Mouse (Mus musculus): ENCODE results near the gene Vcan. TPM values are rescaled to one million over a fixed set of nuclear protein-coding genes. Genes with fewer than 3 reads are reported as not detected.

The Vcan gene
- polyA plus RNA-seq, 1 experiment from 2014 or later: 36.5 TPM

DNA sequence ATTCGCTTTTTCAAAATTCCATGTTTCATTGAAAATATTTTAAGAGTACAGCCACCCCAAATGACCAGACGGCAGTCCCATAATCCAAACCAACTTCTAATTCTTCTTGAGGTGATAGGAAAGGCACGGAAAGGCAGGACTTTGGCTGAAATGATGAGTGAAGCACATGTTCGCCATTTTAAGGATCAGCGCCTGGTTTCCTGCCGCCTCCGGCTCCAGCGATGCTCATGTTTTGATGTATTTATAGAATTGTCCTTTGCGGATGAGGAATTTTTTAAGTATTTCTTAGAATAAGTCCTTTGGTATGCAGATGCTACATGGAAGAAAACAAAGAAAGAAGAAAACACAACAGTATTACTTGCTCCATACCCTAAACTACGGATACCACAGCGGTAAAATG, 85.3 kb downstream of the Vcan start:
- Histone ChIP-seq H3K4me2 (ENCODE audit: low read depth, low read length) (peak overlapping the region; percentile 38), H3K4me1 (ENCODE audit: control insufficient read depth, insufficient read depth, low read length) (no peaks in the 10 kb centered on the region), H3K9me3 (replicated peaks; ENCODE audit: control insufficient read depth, low read length) (no peaks in the 10 kb centered on the region), H3K4me3 (ENCODE audit: low read length) (no peak overlapping the region), H3K27ac (ENCODE audit: low read length) (no peak overlapping the region), H3K27me3 (ENCODE audit: control insufficient read depth, insufficient read depth, low read length) (no peaks in the 10 kb centered on the region), H3K9ac (ENCODE audit: low read length) (no peak overlapping the region), H3K36me3 (ENCODE audit: control insufficient read depth, insufficient read depth) (peaks cover 15% of the 10 kb centered on the region)
- ATAC-seq (replicated peaks; ENCODE audit: extremely low read depth, insufficient read depth, low FRiP score): no peak
- 67% methylated on average over 11 of the region's 11 CpGs for WGBS

DNA sequence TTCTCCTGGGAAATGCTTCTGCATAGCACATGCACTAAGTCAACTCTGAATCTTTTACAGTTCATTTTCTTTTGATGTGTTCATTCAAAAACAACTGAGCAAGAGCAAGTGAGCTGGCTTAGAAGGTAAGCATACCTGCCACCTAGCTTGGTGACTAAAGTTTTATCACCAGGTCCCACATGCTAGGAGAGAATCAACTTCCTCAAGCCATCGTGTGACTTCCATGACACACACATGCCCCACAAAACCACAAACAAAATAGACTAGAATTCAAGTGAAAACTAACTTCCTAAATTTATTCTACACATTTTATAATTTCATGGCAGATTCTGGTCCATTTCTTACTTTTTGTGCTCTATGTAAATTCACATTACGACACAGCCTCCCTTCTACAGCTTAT, 89.0 kb downstream of the Vcan start:
- Histone ChIP-seq H3K27ac (ENCODE audit: low read length) (no peak overlapping the region), H3K9me3 (replicated peaks; ENCODE audit: control insufficient read depth, low read length) (no peaks in the 10 kb centered on the region), H3K27me3 (ENCODE audit: control insufficient read depth, insufficient read depth, low read length) (no peaks in the 10 kb centered on the region), H3K9ac (ENCODE audit: low read length) (no peak overlapping the region), H3K4me2 (ENCODE audit: low read depth, low read length) (no peak overlapping the region), H3K4me1 (ENCODE audit: control insufficient read depth, insufficient read depth, low read length) (no peaks in the 10 kb centered on the region), H3K36me3 (ENCODE audit: control insufficient read depth, insufficient read depth) (peaks cover 8% of the 10 kb centered on the region), H3K4me3 (ENCODE audit: low read length) (no peak overlapping the region)
- WGBS: 84% methylated on average over 2 of the region's 2 CpGs
- ATAC-seq (replicated peaks; ENCODE audit: extremely low read depth, insufficient read depth, low FRiP score): no peak

DNA sequence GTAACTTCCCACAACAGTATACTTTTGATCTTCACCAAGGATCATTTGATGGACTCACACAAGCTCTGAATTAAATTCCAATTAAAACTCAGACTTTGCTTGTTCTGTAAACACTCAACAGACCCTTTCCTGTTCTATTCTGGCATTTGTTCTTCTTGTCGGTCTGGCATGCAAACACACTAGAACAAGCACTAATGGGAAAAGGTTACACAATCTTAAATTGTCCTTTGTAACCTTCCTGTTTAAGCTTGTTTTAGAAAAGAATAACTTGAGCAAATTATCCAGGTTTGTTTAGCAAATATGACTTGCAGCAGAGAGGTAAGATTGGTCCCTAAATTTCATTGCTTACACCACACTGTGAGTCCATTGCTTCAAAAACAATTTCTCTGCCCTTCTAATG, 89.5 kb downstream of the Vcan start:
- H3K36me3 ChIP-seq (ENCODE audit: control insufficient read depth, insufficient read depth): peaks cover 8% of the 10 kb centered on the region
- H3K4me3 ChIP-seq (ENCODE audit: low read length): no peak overlapping the region
- no peaks in the 10 kb centered on the region for H3K27me3 ChIP-seq (ENCODE audit: control insufficient read depth, insufficient read depth, low read length)
- H3K27ac ChIP-seq (ENCODE audit: low read length): no peak overlapping the region
- H3K9ac ChIP-seq (ENCODE audit: low read length): no peak overlapping the region
- H3K4me2 ChIP-seq (ENCODE audit: low read depth, low read length): no peak overlapping the region
- WGBS: 42% methylated on average over 1 of the region's 1 CpGs
- ATAC-seq (replicated peaks; ENCODE audit: extremely low read depth, insufficient read depth, low FRiP score): no peak; the same call in 1 of the 2 replicates
- no peaks in the 10 kb centered on the region for H3K4me1 ChIP-seq (ENCODE audit: control insufficient read depth, insufficient read depth, low read length)
- H3K9me3 ChIP-seq (replicated peaks; ENCODE audit: control insufficient read depth, low read length): no peaks in the 10 kb centered on the region

DNA sequence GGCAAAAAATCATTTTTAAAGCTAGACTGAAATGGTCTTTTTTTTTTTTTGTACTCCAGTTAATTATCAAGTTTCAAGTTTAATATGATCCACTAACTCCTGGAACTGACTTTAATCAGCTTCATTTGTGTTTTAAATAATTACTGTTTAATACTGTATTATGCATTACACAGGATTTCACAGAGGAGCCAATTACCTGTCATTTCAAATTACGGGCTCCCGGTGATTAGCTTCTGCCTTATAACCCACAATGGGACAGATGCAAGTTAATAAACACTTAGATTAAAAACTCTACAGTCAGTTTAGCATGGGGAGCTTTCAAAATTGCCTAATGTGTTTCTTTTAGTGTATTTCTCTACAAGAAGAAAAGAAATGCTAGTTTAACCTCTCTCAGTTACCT, 96.7 kb downstream of the Vcan start:
- 88% methylated on average over 2 of the region's 2 CpGs for WGBS
- no peak overlapping the region for H3K27ac ChIP-seq (ENCODE audit: low read length)
- no peaks in the 10 kb centered on the region for H3K4me1 ChIP-seq (ENCODE audit: control insufficient read depth, insufficient read depth, low read length)
- H3K9ac ChIP-seq (ENCODE audit: low read length): no peak overlapping the region
- H3K36me3 ChIP-seq (ENCODE audit: control insufficient read depth, insufficient read depth): no peaks in the 10 kb centered on the region
- no peak for ATAC-seq (replicated peaks; ENCODE audit: extremely low read depth, insufficient read depth, low FRiP score)
- H3K4me2 ChIP-seq (ENCODE audit: low read depth, low read length): no peak overlapping the region
- no peaks in the 10 kb centered on the region for H3K27me3 ChIP-seq (ENCODE audit: control insufficient read depth, insufficient read depth, low read length)
- H3K4me3 ChIP-seq (ENCODE audit: low read length): no peak overlapping the region
- H3K9me3 ChIP-seq (replicated peaks; ENCODE audit: control insufficient read depth, low read length): no peaks in the 10 kb centered on the region

DNA sequence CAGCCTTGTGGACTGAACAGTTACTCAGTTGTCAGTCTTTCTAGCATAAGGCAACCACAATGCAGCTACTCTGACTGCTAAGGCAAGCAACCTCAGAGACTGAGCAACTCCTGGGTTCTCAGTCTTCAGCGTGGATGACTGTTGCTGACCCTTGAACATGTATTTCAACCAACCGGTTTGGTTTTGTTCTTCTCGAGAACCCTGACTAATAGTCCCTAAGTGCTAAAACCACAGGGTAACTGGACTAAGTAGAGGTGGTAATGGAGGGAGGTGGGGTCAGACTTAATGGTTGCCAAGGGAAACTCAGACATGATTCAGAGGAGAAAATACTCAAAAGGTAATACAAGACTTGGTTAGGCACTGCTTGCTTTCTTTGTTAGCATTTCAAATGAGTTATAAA, 105.3 kb downstream of the Vcan start:
- Histone ChIP-seq H3K4me3 (ENCODE audit: low read length) (no peak overlapping the region), H3K4me2 (ENCODE audit: low read depth, low read length) (no peak overlapping the region), H3K9ac (ENCODE audit: low read length) (no peak overlapping the region), H3K27ac (ENCODE audit: low read length) (no peak overlapping the region), H3K4me1 (ENCODE audit: control insufficient read depth, insufficient read depth, low read length) (no peaks in the 10 kb centered on the region), H3K27me3 (ENCODE audit: control insufficient read depth, insufficient read depth, low read length) (no peaks in the 10 kb centered on the region), H3K36me3 (ENCODE audit: control insufficient read depth, insufficient read depth) (no peaks in the 10 kb centered on the region), H3K9me3 (replicated peaks; ENCODE audit: control insufficient read depth, low read length) (no peaks in the 10 kb centered on the region)
- ATAC-seq (replicated peaks; ENCODE audit: extremely low read depth, insufficient read depth, low FRiP score): no peak
- WGBS: 76% methylated on average over 3 of the region's 3 CpGs

DNA sequence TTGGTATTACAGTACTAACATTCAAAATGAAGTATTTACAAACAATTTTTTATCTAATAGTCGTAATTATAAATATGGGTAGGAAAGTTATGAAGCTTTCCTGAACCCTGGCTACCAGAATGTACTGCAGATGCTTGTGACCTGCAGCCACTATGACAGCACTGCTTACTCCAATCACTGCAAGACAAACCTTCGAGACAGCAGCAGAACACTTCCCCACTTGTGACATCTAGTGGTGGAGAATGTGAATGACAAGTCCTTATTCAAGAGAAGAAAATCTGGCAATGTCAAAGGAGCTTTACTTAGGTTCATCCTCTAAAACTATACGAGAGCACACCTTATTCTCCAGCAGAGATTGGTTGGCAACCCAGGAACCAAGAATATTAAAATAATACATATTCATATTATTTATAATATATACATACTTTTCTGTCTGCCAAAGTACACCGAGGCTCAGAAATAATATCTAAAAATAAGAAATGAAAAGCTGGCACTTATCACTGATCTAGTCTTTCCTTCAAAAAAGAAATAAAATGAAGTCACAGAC, 108.1 kb downstream of the Vcan start:
- 29% methylated on average over 4 of the region's 4 CpGs for WGBS
- Histone ChIP-seq H3K4me1 (ENCODE audit: control insufficient read depth, insufficient read depth, low read length) (no peaks in the 10 kb centered on the region), H3K27me3 (ENCODE audit: control insufficient read depth, insufficient read depth, low read length) (no peaks in the 10 kb centered on the region), H3K36me3 (ENCODE audit: control insufficient read depth, insufficient read depth) (no peaks in the 10 kb centered on the region), H3K4me2 (ENCODE audit: low read depth, low read length) (no peak overlapping the region), H3K9me3 (replicated peaks; ENCODE audit: control insufficient read depth, low read length) (no peaks in the 10 kb centered on the region), H3K27ac (ENCODE audit: low read length) (no peak overlapping the region), H3K4me3 (ENCODE audit: low read length) (no peak overlapping the region), H3K9ac (ENCODE audit: low read length) (no peak overlapping the region)
- ATAC-seq (replicated peaks; ENCODE audit: extremely low read depth, insufficient read depth, low FRiP score): no peak

DNA sequence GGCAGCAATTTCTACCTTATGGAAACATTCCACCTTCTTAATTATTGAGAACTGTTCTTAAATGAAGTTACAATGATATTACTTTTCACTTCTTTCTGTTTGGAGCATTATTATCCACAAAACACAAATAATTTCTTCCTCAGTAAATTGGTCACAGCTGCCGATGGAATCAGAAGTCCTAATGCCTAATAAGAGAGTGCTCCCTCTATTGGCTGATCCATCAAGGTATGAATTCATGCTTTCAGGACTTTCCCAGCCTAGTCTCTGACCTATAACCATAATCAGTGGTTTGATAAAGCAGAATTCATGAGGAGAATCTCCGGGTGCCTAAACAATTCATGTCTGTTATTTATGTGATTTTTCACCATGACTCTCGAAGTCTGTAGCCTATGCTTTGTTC, 123.2 kb downstream of the Vcan start:
- no peak overlapping the region for H3K4me3 ChIP-seq (ENCODE audit: low read length)
- no peak overlapping the region for H3K9ac ChIP-seq (ENCODE audit: low read length)
- 68% methylated on average over 3 of the region's 3 CpGs for WGBS
- no peaks in the 10 kb centered on the region for H3K27me3 ChIP-seq (ENCODE audit: control insufficient read depth, insufficient read depth, low read length)
- ATAC-seq (replicated peaks; ENCODE audit: extremely low read depth, insufficient read depth, low FRiP score): no peak
- no peaks in the 10 kb centered on the region for H3K36me3 ChIP-seq (ENCODE audit: control insufficient read depth, insufficient read depth)
- no peaks in the 10 kb centered on the region for H3K4me1 ChIP-seq (ENCODE audit: control insufficient read depth, insufficient read depth, low read length)
- H3K9me3 ChIP-seq (replicated peaks; ENCODE audit: control insufficient read depth, low read length): no peaks in the 10 kb centered on the region
- H3K4me2 ChIP-seq (ENCODE audit: low read depth, low read length): no peak overlapping the region
- H3K27ac ChIP-seq (ENCODE audit: low read length): no peak overlapping the region

DNA sequence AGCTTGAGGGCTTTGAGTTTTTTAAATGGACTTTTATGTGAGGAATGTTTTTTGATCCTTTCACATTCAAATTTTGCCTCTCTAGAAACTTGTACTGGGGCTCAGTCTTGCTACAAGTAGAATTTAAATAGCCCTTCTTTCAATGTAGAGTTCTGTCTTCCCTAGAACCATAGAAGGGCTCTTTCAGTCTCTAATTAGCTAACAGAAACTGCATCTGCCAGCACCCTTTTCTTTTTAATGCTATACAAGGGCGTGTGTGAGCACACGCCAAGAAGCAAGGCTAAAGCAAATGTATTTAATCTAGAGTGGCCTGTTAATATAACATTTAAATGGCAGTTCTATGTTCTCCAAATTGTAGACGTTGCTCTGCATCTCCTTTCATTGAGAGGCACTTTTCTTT, 134.9 kb downstream of the Vcan start:
- 77% methylated on average over 3 of the region's 3 CpGs for WGBS
- no peak overlapping the region for H3K9ac ChIP-seq (ENCODE audit: low read length)
- H3K9me3 ChIP-seq (replicated peaks; ENCODE audit: control insufficient read depth, low read length): no peaks in the 10 kb centered on the region
- no peak overlapping the region for H3K27ac ChIP-seq (ENCODE audit: low read length)
- H3K4me2 ChIP-seq (ENCODE audit: low read depth, low read length): no peak overlapping the region
- H3K4me1 ChIP-seq (ENCODE audit: control insufficient read depth, insufficient read depth, low read length): no peaks in the 10 kb centered on the region
- no peak overlapping the region for H3K4me3 ChIP-seq (ENCODE audit: low read length)
- no peaks in the 10 kb centered on the region for H3K27me3 ChIP-seq (ENCODE audit: control insufficient read depth, insufficient read depth, low read length)
- no peak for ATAC-seq (replicated peaks; ENCODE audit: extremely low read depth, insufficient read depth, low FRiP score)
- no peaks in the 10 kb centered on the region for H3K36me3 ChIP-seq (ENCODE audit: control insufficient read depth, insufficient read depth)

Data from heart, embryonic 16.5 days (tissue).